Mouse (Mus musculus) heart, adult 2 months (tissue): Measurements from ENCODE around the gene Gm17349. TPM values are rescaled to one million over a fixed set of nuclear protein-coding genes. Genes with fewer than 3 reads are reported as not detected.
A peak's percentile ranks its signal among the peaks of the same experiment; 100 is the strongest.

Source experiments
- DNase-seq, 2 experiments: peaks; one replicate each; pipeline ENCODE4 v3.0.0; 2021
- H3K27ac ChIP-seq: fragments of 200-600 bp; 2 replicates; pipeline ENCODE4 v1.8.1; 2022
- H3K27me3 ChIP-seq: fragments of 200-500 bp; 2 replicates; pipeline ENCODE4 v1.6.1; 2012; ENCODE audit warnings: mild to moderate bottlenecking, low read length, inconsistent platforms, mixed read lengths; ENCODE audit not compliant: control insufficient read depth, insufficient read depth
- H3K36me3 ChIP-seq: fragments of 200-500 bp; 2 replicates; pipeline ENCODE4 v1.6.1; 2012; ENCODE audit warnings: low read length, inconsistent platforms; ENCODE audit not compliant: control insufficient read depth, insufficient read depth
- H3K4me1 ChIP-seq: fragments of 200-500 bp; 2 replicates; pipeline ENCODE4 v1.6.1; 2011; ENCODE audit warnings: low read length; ENCODE audit not compliant: control insufficient read depth, insufficient read depth
- H3K4me3 ChIP-seq: fragments of 200-600 bp; 2 replicates; pipeline ENCODE4 v1.8.1; 2022
- H3K79me2 ChIP-seq: fragments of 200-500 bp; replicated peaks from 2 replicates; pipeline ENCODE4 v1.6.1; 2012; ENCODE audit warnings: mild to moderate bottlenecking, inconsistent platforms, low read length, moderate library complexity, mixed read lengths; ENCODE audit not compliant: control insufficient read depth, insufficient read depth
- H3K9ac ChIP-seq: fragments of 200-500 bp; 2 replicates; pipeline ENCODE4 v1.6.1; 2012; ENCODE audit warnings: low read depth, mild to moderate bottlenecking, control low read depth, inconsistent platforms, low read length, mixed read lengths
- CTCF ChIP-seq: fragments of 200-600 bp; IDR thresholded peaks from 2 replicates; pipeline ENCODE4 v1.8.1; 2022; ENCODE audit warnings: antibody characterized with exemption, mild to moderate bottlenecking, moderate library complexity
- EP300 ChIP-seq: fragments of 200-500 bp; IDR thresholded peaks from 2 replicates; pipeline ENCODE4 v1.6.1; 2011; ENCODE audit warnings: low read depth, low read length, control low read depth; ENCODE audit not compliant: insufficient read depth
- POLR2A ChIP-seq: fragments of 200-500 bp; IDR thresholded peaks from 2 replicates; pipeline ENCODE4 v1.6.1; 2011; ENCODE audit warnings: mild to moderate bottlenecking, low read depth, low read length, control low read depth; ENCODE audit not compliant: insufficient read depth
- WGBS: fragments of 180-500 bp; shearing (Covaris S2); methylation state at CpG from one replicate; pipeline ENCODE4 v1.1.7; 2018; 5-methylcytosine and 5-hydroxymethylcytosine counted together
- intact Hi-C: fragments of 180-260 bp; cut with DNase I; formaldehyde crosslinking; loops from one replicate; pipeline ENCODE4 v1.15.1; 2025
- polyA plus RNA-seq: library from polyadenylated mRNA; depleted of rRNA; stranded (reverse); fragments of >200 nt; gene quantifications from 2 replicates; pipeline ENCODE4 v1.2.3, GENCODE M21; 2012
- total RNA-seq, 2 experiments: library from RNA; stranded (reverse); gene quantifications; 2 replicates each; pipeline ENCODE4 v1.2.3; 2021

Gm17349 gene
- total and polyA plus RNA-seq, 3 experiments: 3.7 to 4.1 TPM; not detected in 1

GRCm38 (mm10) chr15:99667544-99667943 is 37.7 kb downstream of the Gm17349 start:
- Histone ChIP-seq H3K9ac (no peak overlapping the region), H3K79me2 (no peaks in the 10 kb centered on the region), H3K27ac (no peak overlapping the region), H3K27me3 (peaks cover 20% of the 10 kb centered on the region), H3K36me3 (no peaks in the 10 kb centered on the region), H3K4me3 (no peak overlapping the region), H3K4me1 (peaks cover 5% of the 10 kb centered on the region; the same call in 1 of the 2 replicates)
- intact Hi-C loops: loop anchor here (5.0 kb wide), 1 partner anchor 35 kb away; no protein-coding TSS in a partner anchor
- TF ChIP-seq CTCF (no peak), POLR2A (no peak), EP300 (no peak)
- 96% methylated on average over 2 of the region's 2 CpGs for WGBS
- no peak for DNase-seq

GRCm38 (mm10) chr15:99664600-99665451 is 40.5 kb downstream of the Gm17349 start:
- Histone ChIP-seq H3K27me3 (peaks cover 10% of the 10 kb centered on the region), H3K79me2 (no peaks in the 10 kb centered on the region), H3K36me3 (no peaks in the 10 kb centered on the region), H3K27ac (no peak overlapping the region), H3K4me3 (peak overlapping the region; percentile 34), H3K9ac (no peak overlapping the region), H3K4me1 (peaks cover 2% of the 10 kb centered on the region; the same call in 1 of the 2 replicates)
- intact Hi-C loops: loop anchor here (5.0 kb wide), 1 partner anchor 33 kb away; no protein-coding TSS in a partner anchor
- WGBS: under 1% methylated on average over 51 of the region's 52 CpGs
- TF ChIP-seq POLR2A (no peak), CTCF (no peak), EP300 (no peak)
- peak; percentile 64 to 67 for DNase-seq

GRCm38 (mm10) chr15:99663964-99664599 is 41.2 kb downstream of the Gm17349 start:
- no peak overlapping the region for H3K27ac ChIP-seq
- H3K9ac ChIP-seq: no peak overlapping the region
- no peak for TF ChIP-seq EP300
- no peak for TF ChIP-seq POLR2A
- TF ChIP-seq CTCF: no peak
- H3K79me2 ChIP-seq: no peaks in the 10 kb centered on the region
- H3K4me3 ChIP-seq: peak overlapping the region; percentile 34
- 7% methylated on average over 17 of the region's 17 CpGs for WGBS
- intact Hi-C loops: no loop called here
- peaks cover 9% of the 10 kb centered on the region for H3K27me3 ChIP-seq
- no peaks in the 10 kb centered on the region for H3K36me3 ChIP-seq
- H3K4me1 ChIP-seq: peaks cover 2% of the 10 kb centered on the region; the same call in 1 of the 2 replicates
- DNase-seq: no peak

GRCm38 (mm10) chr15:99662371-99662770 is 42.9 kb downstream of the Gm17349 start:
- WGBS: 62% methylated on average over 7 of the region's 7 CpGs
- intact Hi-C loops: no loop called here
- Histone ChIP-seq H3K79me2 (no peaks in the 10 kb centered on the region), H3K4me3 (no peak overlapping the region), H3K36me3 (no peaks in the 10 kb centered on the region), H3K4me1 (peaks cover 2% of the 10 kb centered on the region; the same call in 1 of the 2 replicates), H3K27me3 (peaks cover 9% of the 10 kb centered on the region), H3K27ac (no peak overlapping the region), H3K9ac (no peak overlapping the region)
- TF ChIP-seq POLR2A: no peak
- TF ChIP-seq EP300: no peak
- TF ChIP-seq CTCF: no peak
- DNase-seq: no peak

- H3K4me1 ChIP-seq: peaks cover 2% of the 10 kb centered on the region; the same call in 1 of the 2 replicates
- H3K36me3 ChIP-seq: no peaks in the 10 kb centered on the region
- DNase-seq: no peak
- no peak overlapping the region for H3K9ac ChIP-seq
- no peak overlapping the region for H3K27ac ChIP-seq
- intact Hi-C loops: no loop called here
- no peak overlapping the region for H3K4me3 ChIP-seq
- no peak for TF ChIP-seq POLR2A
- TF ChIP-seq EP300: no peak
- TF ChIP-seq CTCF: no peak
- WGBS: 94% methylated on average over 15 of the region's 15 CpGs
- peaks cover 9% of the 10 kb centered on the region for H3K27me3 ChIP-seq
- H3K79me2 ChIP-seq: no peaks in the 10 kb centered on the region
Observed at GRCm38 (mm10) chr15:99661121-99661830, 44.0 kb downstream of the Gm17349 start.
